Mouse (Mus musculus): ENCODE measurements around the gene Zyx. TPM values are rescaled to one million over a fixed set of nuclear protein-coding genes. Genes with fewer than 3 reads are reported as not detected.

Zyx gene
- total and polyA plus RNA-seq, 3 experiments: 0.86 to 11.4 (median 2.2) TPM

DNA sequence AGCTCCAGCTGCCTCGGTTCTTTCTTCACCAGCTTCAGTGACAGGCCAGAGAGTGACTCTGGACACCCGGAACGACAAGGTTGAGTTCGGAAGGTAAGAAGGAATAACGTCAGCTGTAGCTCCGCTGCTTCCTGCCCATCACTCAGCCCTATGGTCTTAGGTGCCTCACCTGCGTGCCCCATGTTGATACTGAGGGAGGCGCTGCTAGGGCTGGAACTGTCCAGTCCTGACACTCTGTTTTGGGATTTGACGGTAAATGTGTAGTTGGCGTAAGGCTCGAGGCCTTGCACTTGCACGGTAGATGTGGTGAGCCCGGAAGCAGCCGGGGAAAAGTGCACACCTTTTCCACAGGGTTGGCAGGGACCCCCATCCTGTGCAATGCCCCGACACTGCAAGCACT, 15.2 kb downstream of the Zyx start:
- Histone ChIP-seq H3K9ac (ENCODE audit: insufficient read depth, low read depth) (no peak overlapping the region), H3K27me3 (replicated peaks) (no peaks in the 10 kb centered on the region), H3K79me2 (replicated peaks; ENCODE audit: control insufficient read depth, extremely low read depth, insufficient read depth, poor library complexity, severe bottlenecking) (no peaks in the 10 kb centered on the region), H3K4me2 (ENCODE audit: insufficient read depth, low read depth, poor library complexity, severe bottlenecking) (no peak overlapping the region), H3K9me3 (replicated peaks; ENCODE audit: low read length) (no peaks in the 10 kb centered on the region), H3K36me3 (replicated peaks in 1 of 2; ENCODE audit: control insufficient read depth in 1 of 2, insufficient read depth in 1 of 2, low read length in 1 of 2) (peaks cover 0 to 3% of the 10 kb centered on the region in 2 experiments), H3K27ac (ENCODE audit: insufficient read depth, low read depth) (no peak overlapping the region), H3K4me3 (replicated peaks in 1 of 3; ENCODE audit: low read depth in 2 of 3, low read length in 2 of 3, poor library complexity in 1 of 3) (no peak overlapping the region), H3K4me1 (ENCODE audit: control insufficient read depth in 1 of 2, insufficient read depth in 2 of 2) (no peaks in the 10 kb centered on the region)
- no peak for TF ChIP-seq ZMIZ1 (IDR thresholded peaks at IDR 0.05; ENCODE audit: low read depth, low read length)
- TF ChIP-seq USF2 (conservative IDR thresholded peaks at IDR 0.05; ENCODE audit: low read depth, low read length): no peak
- no peak for TF ChIP-seq SMC3 (IDR thresholded peaks at IDR 0.05; ENCODE audit: low read depth, low read length)
- TF ChIP-seq ELF1 (IDR thresholded peaks at IDR 0.05; ENCODE audit: low read depth, low read length): no peak
- no peak for TF ChIP-seq MAFK (IDR thresholded peaks at IDR 0.05; ENCODE audit: insufficient replicate concordance, low read length)
- TF ChIP-seq E2F4 (IDR thresholded peaks at IDR 0.05; ENCODE audit: insufficient replicate concordance, low read depth, low read length): no peak
- TF ChIP-seq JUND (conservative IDR thresholded peaks at IDR 0.05; ENCODE audit: low read depth, low read length): no peak
- TF ChIP-seq BHLHE40 (IDR thresholded peaks at IDR 0.05; ENCODE audit: low read depth, low read length): no peak
- no peak for TF ChIP-seq ETS1 (conservative IDR thresholded peaks at IDR 0.05; ENCODE audit: low read depth, low read length)
- TF ChIP-seq CTCF (conservative IDR thresholded peaks at IDR 0.05 in 1 of 2, IDR thresholded peaks at IDR 0.05 in 1 of 2; ENCODE audit: low read depth in 2 of 2, low read length in 2 of 2): no peak
- TF ChIP-seq ZNF384 (IDR thresholded peaks at IDR 0.05; ENCODE audit: low read depth, low read length): no peak
- no peak for TF ChIP-seq MYC (IDR thresholded peaks at IDR 0.05; ENCODE audit: low read depth, low read length)
- dilution Hi-C loops (cut with MboI; ENCODE audit: extremely low pct_ligation_motif_present, extremely low pct_unique_long_range_greater_than_20kb, low sequenced_read_pairs): no loop called here
- in situ Hi-C loops (cut with MboI; ENCODE audit: low pct_ligation_motif_present, low pct_unique_long_range_greater_than_20kb, low sequenced_read_pairs): no loop called here
- no peak for DNase-seq (ENCODE audit: extremely low read depth)

DNA sequence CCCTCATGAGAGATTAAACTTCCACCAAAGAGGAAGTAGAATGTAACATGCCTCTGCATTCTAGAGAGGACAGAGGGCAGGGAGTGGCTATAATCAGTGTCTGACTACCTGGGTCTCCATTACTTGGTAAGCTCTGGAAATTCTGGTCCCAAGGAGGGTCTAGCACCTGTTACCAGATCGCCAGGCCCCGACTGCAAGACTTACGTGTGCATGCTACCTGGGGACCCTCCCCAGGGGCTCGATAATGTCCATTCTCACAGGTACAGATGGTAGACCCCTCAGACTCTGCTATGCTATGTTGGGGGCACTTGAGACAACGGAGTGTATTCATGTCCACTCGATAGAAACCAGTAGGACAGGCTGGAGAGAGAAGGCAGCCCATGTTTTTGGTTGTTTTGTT, 15.8 kb downstream of the Zyx start:
- DNase-seq (ENCODE audit: extremely low read depth): no peak
- in situ Hi-C loops (cut with MboI; ENCODE audit: low pct_ligation_motif_present, low pct_unique_long_range_greater_than_20kb, low sequenced_read_pairs): no loop called here
- Histone ChIP-seq H3K79me2 (replicated peaks; ENCODE audit: control insufficient read depth, extremely low read depth, insufficient read depth, poor library complexity, severe bottlenecking) (no peaks in the 10 kb centered on the region), H3K9ac (ENCODE audit: insufficient read depth, low read depth) (no peak overlapping the region), H3K27me3 (replicated peaks) (no peaks in the 10 kb centered on the region), H3K36me3 (replicated peaks in 1 of 2; ENCODE audit: control insufficient read depth in 1 of 2, insufficient read depth in 1 of 2, low read length in 1 of 2) (peaks cover 0 to 2% of the 10 kb centered on the region in 2 experiments), H3K4me3 (replicated peaks in 1 of 3; ENCODE audit: low read depth in 2 of 3, low read length in 2 of 3, poor library complexity in 1 of 3) (no peak overlapping the region), H3K27ac (ENCODE audit: insufficient read depth, low read depth) (no peak overlapping the region), H3K4me2 (ENCODE audit: insufficient read depth, low read depth, poor library complexity, severe bottlenecking) (no peak overlapping the region), H3K9me3 (replicated peaks; ENCODE audit: low read length) (no peaks in the 10 kb centered on the region), H3K4me1 (ENCODE audit: control insufficient read depth in 1 of 2, insufficient read depth in 2 of 2) (no peaks in the 10 kb centered on the region)
- dilution Hi-C loops (cut with MboI; ENCODE audit: extremely low pct_ligation_motif_present, extremely low pct_unique_long_range_greater_than_20kb, low sequenced_read_pairs): no loop called here
- TF ChIP-seq ZMIZ1 (IDR thresholded peaks at IDR 0.05; ENCODE audit: low read depth, low read length): no peak
- no peak for TF ChIP-seq SIN3A (IDR thresholded peaks at IDR 0.05; ENCODE audit: low read length)
- TF ChIP-seq MAX (IDR thresholded peaks at IDR 0.05; ENCODE audit: low read length): no peak
- no peak for TF ChIP-seq IRF4 (IDR thresholded peaks at IDR 0.05; ENCODE audit: low read depth, low read length)
- TF ChIP-seq NELFE (IDR thresholded peaks at IDR 0.05; ENCODE audit: low read depth, low read length): no peak
- no peak for TF ChIP-seq MAFK (IDR thresholded peaks at IDR 0.05; ENCODE audit: insufficient replicate concordance, low read length)
- no peak for TF ChIP-seq HCFC1 (IDR thresholded peaks at IDR 0.05; ENCODE audit: low read depth, low read length)
- no peak for TF ChIP-seq EP300 (IDR thresholded peaks at IDR 0.05; ENCODE audit: low read length)
- TF ChIP-seq PAX5 (IDR thresholded peaks at IDR 0.05; ENCODE audit: low read length): no peak
- TF ChIP-seq USF1 (IDR thresholded peaks at IDR 0.05; ENCODE audit: low read depth, low read length): no peak
- TF ChIP-seq ZC3H11A (IDR thresholded peaks at IDR 0.05; ENCODE audit: low read depth, low read length): no peak
- TF ChIP-seq UBTF (IDR thresholded peaks at IDR 0.05; ENCODE audit: low read depth, low read length): no peak
- no peak for TF ChIP-seq NRF1 (IDR thresholded peaks at IDR 0.05; ENCODE audit: low read depth, low read length)
- no peak for TF ChIP-seq MAZ (IDR thresholded peaks at IDR 0.05; ENCODE audit: low read depth, low read length)
- no peak for TF ChIP-seq E2F4 (IDR thresholded peaks at IDR 0.05; ENCODE audit: insufficient replicate concordance, low read depth, low read length)
- TF ChIP-seq USF2 (conservative IDR thresholded peaks at IDR 0.05; ENCODE audit: low read depth, low read length): no peak
- TF ChIP-seq POLR2A (IDR thresholded peaks at IDR 0.05; ENCODE audit: low read depth, low read length): no peak
- TF ChIP-seq BHLHE40 (IDR thresholded peaks at IDR 0.05; ENCODE audit: low read depth, low read length): no peak
